Mouse (Mus musculus) adrenal gland, adult (tissue): Measurements from ENCODE around the gene Eif4g1.
A peak's percentile ranks its signal among the peaks of the same experiment; 100 is the strongest.
"Not testable (repeated sequence)": the region's sequence is repeated elsewhere in the genome, so short reads cannot be mapped to it uniquely, and the experiment has no call there.

Source experiments
- DNase-seq, 2 experiments: peaks; one replicate each; pipeline ENCODE4 v3.0.0; 2022 to 2023; ENCODE audit warnings: low spot score in 1 of 2; ENCODE audit not compliant: inconsistent age in 2 of 2

Gene Eif4g1

DNA sequence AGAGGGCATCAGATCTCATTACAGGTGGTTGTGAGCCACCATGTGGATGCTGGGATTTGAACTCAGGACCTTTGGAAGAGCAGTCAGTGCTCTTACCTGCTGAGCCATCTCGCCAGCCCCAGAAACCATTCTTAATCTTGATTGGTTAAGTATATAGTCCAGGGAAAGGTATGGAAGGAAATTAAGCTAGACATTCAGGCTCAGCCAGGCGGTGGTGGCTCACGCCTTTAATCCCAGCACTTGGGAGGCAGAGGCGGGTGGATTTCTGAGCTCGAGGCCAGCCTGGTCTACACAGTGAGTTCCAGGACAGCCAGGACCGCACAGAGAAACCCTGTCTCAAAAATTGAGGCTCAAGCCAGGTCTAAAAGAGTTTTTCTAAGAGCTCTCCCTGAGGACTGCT is at the start of gene Eif4g1:
Gene Eif4g1 (plus strand): TSS at position 301 of the 400 bp plus-strand sequence.
- DNase-seq, result not testable (repeated sequence)

GRCm38 (mm10) chr16:20619541-20620398 is 48.3 kb upstream of the Eif4g1 start:
- DNase-seq, result peak; percentile 45 to 78

- no peak for DNase-seq
Observed at GRCm38 (mm10) chr16:20620399-20620735, 47.7 kb upstream of the Eif4g1 start.

DNA sequence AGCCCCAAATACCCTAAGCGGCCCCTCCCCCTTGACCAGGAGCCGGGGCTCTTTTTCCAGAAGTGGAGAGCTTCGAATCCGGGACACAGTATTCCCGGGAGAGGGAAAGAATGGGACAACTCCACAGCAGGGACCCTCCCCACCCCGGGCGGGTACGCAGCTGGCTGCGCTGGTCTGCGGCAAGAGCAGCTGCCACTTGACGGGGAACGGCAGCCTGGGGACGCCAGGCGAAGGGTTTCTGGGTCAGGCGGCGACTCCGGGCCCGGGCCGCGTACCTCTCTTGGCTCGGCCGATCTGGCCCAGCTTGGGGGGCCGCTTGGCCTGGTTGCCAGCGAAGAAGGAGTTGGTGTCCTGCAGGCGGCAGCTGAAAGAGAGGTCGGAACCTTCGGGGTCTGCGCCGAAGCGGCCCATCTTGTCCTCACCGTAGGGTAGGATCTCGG is 47.3 kb upstream of the Eif4g1 start:
- peak in 1 of 2 experiments; percentile 88 for DNase-seq

GRCm38 (mm10) chr16:20621191-20621990 is 46.7 kb upstream of the Eif4g1 start, which contains the start of gene Camk2n2:
Gene Camk2n2, minus strand, starts transcription at chr16:20621287.
- DNase-seq, result peak; percentile 86 to 93

DNA sequence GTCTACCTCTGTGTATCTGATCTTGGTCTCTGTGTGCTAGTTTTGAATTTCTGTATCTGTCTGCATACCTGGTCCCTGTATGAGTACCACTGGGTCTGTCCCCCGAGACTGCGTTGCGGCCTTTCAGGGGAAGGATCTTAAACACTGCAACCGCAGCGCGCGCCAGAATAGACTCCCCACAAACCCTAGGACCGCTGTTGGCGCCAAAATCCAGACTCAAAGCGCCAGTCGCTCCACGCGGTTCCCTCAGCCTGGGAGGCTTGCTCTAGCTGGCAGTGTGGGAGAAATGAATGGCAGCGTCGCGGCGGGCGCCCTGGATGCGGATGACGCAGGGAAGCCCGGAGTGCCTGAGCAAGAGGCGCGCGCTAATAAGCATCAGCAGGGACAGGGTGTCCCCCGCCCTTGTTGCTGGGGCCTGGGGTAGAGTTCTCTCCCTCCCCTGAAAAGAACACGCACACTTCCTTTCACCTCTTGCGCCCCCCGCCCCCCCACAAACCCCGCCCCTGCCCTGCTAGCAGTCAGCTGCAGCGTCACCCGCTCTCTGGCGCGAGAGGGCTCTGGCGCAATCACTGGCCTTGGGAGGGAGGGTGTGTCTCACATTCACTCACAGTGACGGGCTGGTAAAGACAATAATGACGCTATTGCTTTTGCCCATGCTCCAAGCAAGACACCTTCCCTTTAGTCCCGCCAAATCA is 46.0 kb upstream of the Eif4g1 start:
- DNase-seq, result peak; percentile 92 to 96

GRCm38 (mm10) chr16:20623211-20623610 is 44.9 kb upstream of the Eif4g1 start:
- DNase-seq, result peak in 1 of 2 experiments; percentile 74

DNA sequence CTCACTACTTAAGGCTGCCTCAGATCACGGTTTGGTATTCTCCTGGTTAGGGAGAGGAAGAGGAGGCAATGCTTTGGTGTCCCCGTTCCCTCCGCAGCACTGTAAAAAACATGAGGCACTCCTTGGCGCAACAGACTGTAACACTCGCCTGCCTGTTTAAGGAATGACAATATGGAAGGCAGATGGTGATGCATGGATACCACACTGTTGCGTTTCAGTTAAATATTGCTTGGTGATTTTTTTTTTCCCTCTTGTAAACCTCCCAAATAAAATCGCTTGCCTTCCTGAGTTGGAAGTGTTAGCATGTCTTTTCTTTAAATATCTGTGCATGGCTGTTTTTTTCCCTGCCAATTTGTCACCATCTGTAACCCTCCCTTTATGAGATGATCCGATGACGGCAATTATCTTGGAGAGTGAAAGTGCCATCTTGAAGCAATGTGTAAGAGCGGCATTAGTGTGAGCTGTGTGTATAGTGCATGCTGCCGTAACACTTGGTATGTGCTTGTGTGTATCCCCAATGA is 39.2 kb upstream of the Eif4g1 start:
- DNase-seq, result no peak

- DNase-seq, result peak; percentile 53 to 78
Observed at GRCm38 (mm10) chr16:20629731-20630634, 38.1 kb upstream of the Eif4g1 start, which contains the start of gene Ece2. Gene Ece2, plus strand, starts transcription at chr16:20629828.

GRCm38 (mm10) chr16:20637410-20637809 is 30.7 kb upstream of the Eif4g1 start:
- no peak for DNase-seq

GRCm38 (mm10) chr16:20638367-20638766 is 29.7 kb upstream of the Eif4g1 start:
- DNase-seq, result no peak

DNA sequence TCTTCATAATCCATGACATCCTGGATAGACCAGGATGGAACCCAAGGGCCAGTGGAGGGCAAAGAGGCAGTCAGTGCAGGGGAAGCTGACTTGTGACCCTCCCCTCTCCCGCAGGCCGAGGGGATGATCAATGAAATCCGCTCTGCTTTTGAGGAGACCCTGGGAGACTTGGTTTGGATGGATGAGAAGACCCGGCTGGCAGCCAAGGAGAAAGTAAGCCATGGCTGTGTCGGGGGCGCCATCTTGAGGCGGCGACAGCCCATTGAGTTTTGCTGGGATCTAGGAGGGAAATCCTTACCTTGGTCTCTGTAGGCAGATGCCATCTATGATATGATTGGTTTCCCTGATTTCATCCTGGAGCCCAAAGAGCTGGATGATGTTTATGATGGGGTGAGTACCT is 26.0 kb upstream of the Eif4g1 start:
- peak; percentile 75 to 91 for DNase-seq

DNA sequence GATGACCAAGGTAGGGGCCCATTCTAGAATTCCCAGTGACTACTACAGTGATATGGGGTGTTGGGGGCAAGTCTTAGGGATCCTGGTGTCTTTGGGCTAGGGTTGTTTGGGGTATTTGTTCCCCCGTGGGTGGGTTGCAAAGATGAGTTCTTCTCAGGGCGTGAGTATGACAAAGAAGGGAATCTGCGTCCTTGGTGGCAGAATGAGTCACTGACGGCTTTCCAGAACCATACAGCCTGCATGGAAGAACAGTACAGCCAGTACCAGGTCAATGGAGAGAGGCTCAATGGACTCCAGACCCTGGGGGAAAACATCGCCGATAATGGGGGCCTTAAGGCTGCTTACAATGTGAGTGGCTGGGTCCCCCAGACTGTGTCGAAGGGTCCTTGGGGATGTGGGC is 24.2 kb upstream of the Eif4g1 start:
- DNase-seq, result peak; percentile 81 to 89

- peak; percentile 97 to 99 for DNase-seq
Observed at GRCm38 (mm10) chr16:20651076-20651946, 16.8 kb upstream of the Eif4g1 start, which contains the start of gene Psmd2. Gene Psmd2, plus strand, starts transcription at chr16:20651652.

GRCm38 (mm10) chr16:20651947-20652310 is 16.2 kb upstream of the Eif4g1 start:
- no peak for DNase-seq

DNA sequence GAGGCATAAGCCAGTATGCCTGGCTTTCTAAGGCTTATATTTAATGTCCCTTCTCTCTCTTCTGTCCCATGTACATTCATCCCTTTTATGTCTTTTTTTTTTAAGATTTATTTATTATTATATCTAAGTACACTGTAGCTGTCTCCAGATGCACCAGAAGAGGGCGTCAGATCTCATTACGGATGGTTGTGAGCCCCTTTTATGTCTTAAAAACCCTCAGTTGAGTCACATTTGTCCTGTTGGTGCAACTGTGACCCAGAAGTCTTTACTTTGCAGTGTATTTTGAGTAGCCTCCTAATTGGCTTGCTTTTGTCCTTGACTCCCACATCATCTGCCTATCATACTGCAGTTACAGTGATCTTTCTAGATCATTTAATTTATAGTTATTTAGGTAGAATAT is 14.8 kb upstream of the Eif4g1 start:
- no peak for DNase-seq

- DNase-seq, result no peak
Observed at GRCm38 (mm10) chr16:20657661-20658060, 10.5 kb upstream of the Eif4g1 start.

DNA sequence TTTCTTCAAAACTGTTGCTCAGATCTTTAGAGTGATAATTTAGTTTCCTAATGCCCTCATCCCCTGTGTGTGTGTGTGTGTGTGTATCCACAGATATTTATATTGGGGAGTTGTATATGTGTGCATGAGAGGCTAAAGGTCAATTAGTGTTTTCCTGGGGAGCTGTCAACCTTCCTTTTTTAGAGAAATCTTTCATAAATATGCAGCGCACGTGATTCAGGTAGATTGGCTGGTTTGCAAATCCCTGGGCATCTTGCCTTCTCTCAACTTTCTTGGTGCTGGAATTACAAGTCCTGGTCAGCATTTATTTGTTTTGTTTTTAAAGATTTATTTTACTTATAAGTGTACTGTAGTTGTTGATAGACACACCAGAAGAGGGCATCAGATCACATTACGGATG is 2.2 kb downstream of the Eif4g1 start:
- DNase-seq, result no peak

DNA sequence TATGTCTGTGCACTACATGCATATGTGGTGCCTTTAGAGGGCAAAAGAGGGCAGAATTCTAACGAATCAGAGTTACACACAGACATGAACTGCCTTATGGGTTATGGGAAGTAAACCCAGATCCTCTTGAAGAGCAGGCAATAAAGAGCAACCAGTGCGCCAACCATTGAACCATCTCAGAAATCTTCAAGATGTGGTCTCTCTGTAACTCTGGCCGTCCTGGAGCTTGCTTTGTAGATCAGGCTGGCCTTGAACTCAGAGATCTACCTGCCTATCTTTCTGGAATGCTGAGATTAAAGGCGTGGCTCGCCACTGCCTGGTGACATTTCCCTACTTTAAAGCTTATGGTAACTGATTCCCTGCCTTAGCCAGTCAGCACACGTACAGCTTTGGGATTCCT is 3.8 kb downstream of the Eif4g1 start:
- peak; percentile 30 to 58 for DNase-seq
